Mouse (Mus musculus): ENCODE measurements around the gene Casp14. TPM values are rescaled to one million over a fixed set of nuclear protein-coding genes. Genes with fewer than 3 reads are reported as not detected.

Gene Casp14
- polyA plus RNA-seq, 1 experiment from 2014 or later = not detected

DNA sequence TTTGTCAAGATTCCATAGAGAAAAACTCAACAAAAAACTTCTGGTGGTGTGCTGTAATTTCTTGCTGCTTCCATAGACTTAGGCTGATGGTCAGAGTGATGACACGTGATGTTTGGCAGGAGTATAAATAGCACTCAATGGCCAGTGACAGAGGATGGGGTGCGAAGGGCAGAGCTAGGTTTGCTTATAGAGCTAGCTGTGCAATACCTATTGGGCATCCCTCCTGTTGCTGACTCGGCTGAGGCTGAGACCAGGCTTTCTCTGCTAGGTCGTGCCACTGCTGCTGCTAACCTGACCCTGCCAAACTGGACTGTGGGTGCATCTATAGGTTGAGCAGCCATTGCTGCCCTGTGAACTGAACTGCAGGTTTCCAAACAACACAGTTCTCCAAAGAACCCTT is 21.7 kb upstream of the Casp14 start:
- Histone ChIP-seq H3K4me2 (replicated peaks) (no peak overlapping the region), H3K4me3 (replicated peaks; ENCODE audit: low read length) (no peak overlapping the region), H3K4me1 (replicated peaks; ENCODE audit: control insufficient read depth, insufficient read depth, low read length) (no peaks in the 10 kb centered on the region), H3K27ac (no peak overlapping the region), H3K9ac (no peak overlapping the region), H3K9me3 (ENCODE audit: control insufficient read depth, low read length) (no peaks in the 10 kb centered on the region), H3K36me3 (replicated peaks; ENCODE audit: control insufficient read depth, insufficient read depth) (no peaks in the 10 kb centered on the region), H3K27me3 (ENCODE audit: control insufficient read depth, insufficient read depth, low read length) (no peaks in the 10 kb centered on the region)
- no peak for ATAC-seq (ENCODE audit: low FRiP score)
- 80% methylated on average over 4 of the region's 4 CpGs for WGBS
- DNase-seq (ENCODE audit: low spot score) = no peak

DNA sequence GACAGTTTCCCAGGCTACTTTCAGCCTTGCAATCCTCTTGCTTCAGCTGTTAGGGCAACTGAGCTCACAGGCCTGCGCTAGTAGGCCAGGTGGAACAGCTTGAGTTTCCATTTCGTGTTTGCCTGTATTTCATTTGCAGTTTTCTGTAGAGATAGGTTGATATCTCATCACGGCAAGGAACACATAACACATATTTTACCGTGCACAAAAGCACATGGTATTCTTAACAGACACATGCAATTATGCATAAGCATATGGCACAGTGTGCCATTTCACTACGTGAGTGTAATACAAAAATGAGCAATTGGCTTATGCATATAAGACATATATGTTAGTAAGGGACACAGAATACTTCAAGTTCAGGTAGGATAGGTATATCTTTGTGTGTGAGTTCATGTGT is 9.8 kb upstream of the Casp14 start:
- Histone ChIP-seq H3K4me2 (replicated peaks) (no peak overlapping the region), H3K4me3 (replicated peaks; ENCODE audit: low read length) (no peak overlapping the region), H3K4me1 (replicated peaks; ENCODE audit: control insufficient read depth, insufficient read depth, low read length) (no peaks in the 10 kb centered on the region), H3K9me3 (ENCODE audit: control insufficient read depth, low read length) (no peaks in the 10 kb centered on the region), H3K27me3 (ENCODE audit: control insufficient read depth, insufficient read depth, low read length) (no peaks in the 10 kb centered on the region), H3K9ac (no peak overlapping the region), H3K36me3 (replicated peaks; ENCODE audit: control insufficient read depth, insufficient read depth) (no peaks in the 10 kb centered on the region), H3K27ac (no peak overlapping the region)
- no peak for ATAC-seq (ENCODE audit: low FRiP score)
- 83% methylated on average over 5 of the region's 5 CpGs for WGBS
- no peak for DNase-seq (ENCODE audit: low spot score)

DNA sequence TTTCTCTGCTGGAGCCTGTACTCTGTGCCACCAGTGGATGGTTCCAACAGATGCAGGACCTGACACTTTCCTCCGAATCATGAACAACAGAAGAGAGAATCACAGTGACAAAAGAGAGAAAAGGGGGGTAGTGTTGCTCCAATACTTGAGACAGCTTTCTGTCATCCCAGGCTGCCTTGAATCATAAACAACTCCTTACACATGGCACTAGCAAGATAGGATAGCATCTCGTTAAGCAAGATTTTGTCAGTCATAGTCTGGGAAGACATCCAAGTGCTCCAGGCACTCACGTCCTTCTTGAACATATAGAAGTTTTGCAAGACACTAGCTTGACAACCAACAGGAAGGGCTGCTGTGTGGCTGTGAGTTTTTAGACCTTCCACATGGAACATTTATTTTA is 8.9 kb upstream of the Casp14 start:
- 83% methylated on average over 3 of the region's 3 CpGs for WGBS
- Histone ChIP-seq H3K4me1 (replicated peaks; ENCODE audit: control insufficient read depth, insufficient read depth, low read length) (no peaks in the 10 kb centered on the region), H3K9ac (no peak overlapping the region), H3K9me3 (ENCODE audit: control insufficient read depth, low read length) (no peaks in the 10 kb centered on the region), H3K27ac (no peak overlapping the region), H3K36me3 (replicated peaks; ENCODE audit: control insufficient read depth, insufficient read depth) (no peaks in the 10 kb centered on the region), H3K4me3 (replicated peaks; ENCODE audit: low read length) (no peak overlapping the region), H3K27me3 (ENCODE audit: control insufficient read depth, insufficient read depth, low read length) (no peaks in the 10 kb centered on the region), H3K4me2 (replicated peaks) (no peak overlapping the region)
- no peak for ATAC-seq (ENCODE audit: low FRiP score)
- DNase-seq (ENCODE audit: low spot score) = no peak

DNA sequence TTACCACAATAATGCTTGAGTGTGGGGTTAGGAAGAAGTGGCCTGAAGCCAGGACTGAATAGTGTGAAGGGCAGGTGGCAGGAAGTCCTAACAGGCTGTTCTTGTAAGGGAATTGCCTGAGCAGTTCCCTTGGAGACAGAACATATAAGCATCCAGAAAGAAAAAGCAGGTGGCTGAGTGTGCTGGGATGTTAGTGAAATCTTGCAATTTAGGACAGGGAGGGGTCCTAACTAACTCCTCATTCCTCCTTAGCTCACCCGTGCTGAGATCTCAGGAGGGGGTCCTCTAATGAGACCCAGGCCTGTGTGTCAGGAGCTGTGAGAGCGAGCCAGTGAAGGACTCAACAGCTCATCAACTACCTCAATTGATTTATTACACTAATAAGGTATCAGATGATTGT is 5.3 kb upstream of the Casp14 start:
- H3K27ac ChIP-seq = no peak overlapping the region
- H3K9ac ChIP-seq = no peak overlapping the region
- no peaks in the 10 kb centered on the region for H3K4me1 ChIP-seq (replicated peaks; ENCODE audit: control insufficient read depth, insufficient read depth, low read length)
- no peaks in the 10 kb centered on the region for H3K9me3 ChIP-seq (ENCODE audit: control insufficient read depth, low read length)
- no peak overlapping the region for H3K4me3 ChIP-seq (replicated peaks; ENCODE audit: low read length)
- no peak for ATAC-seq (ENCODE audit: low FRiP score)
- no peaks in the 10 kb centered on the region for H3K27me3 ChIP-seq (ENCODE audit: control insufficient read depth, insufficient read depth, low read length)
- DNase-seq (ENCODE audit: low spot score) = no peak
- 39% methylated on average over 2 of the region's 2 CpGs for WGBS
- no peaks in the 10 kb centered on the region for H3K36me3 ChIP-seq (replicated peaks; ENCODE audit: control insufficient read depth, insufficient read depth)
- H3K4me2 ChIP-seq (replicated peaks) = no peak overlapping the region

GRCm38 (mm10) chr10:78722654-78723053 is 4.6 kb upstream of the Casp14 start:
- H3K4me1 ChIP-seq (replicated peaks; ENCODE audit: control insufficient read depth, insufficient read depth, low read length) = no peaks in the 10 kb centered on the region
- H3K9ac ChIP-seq = no peak overlapping the region
- WGBS = 74% methylated on average over 2 of the region's 2 CpGs
- H3K36me3 ChIP-seq (replicated peaks; ENCODE audit: control insufficient read depth, insufficient read depth) = no peaks in the 10 kb centered on the region
- ATAC-seq (ENCODE audit: low FRiP score) (peak; percentile 60; the same call in 1 of the 2 replicates), DNase-seq (ENCODE audit: low spot score) (no peak)
- H3K4me3 ChIP-seq (replicated peaks; ENCODE audit: low read length) = no peak overlapping the region
- no peaks in the 10 kb centered on the region for H3K27me3 ChIP-seq (ENCODE audit: control insufficient read depth, insufficient read depth, low read length)
- H3K27ac ChIP-seq = no peak overlapping the region
- H3K4me2 ChIP-seq (replicated peaks) = no peak overlapping the region
- H3K9me3 ChIP-seq (ENCODE audit: control insufficient read depth, low read length) = no peaks in the 10 kb centered on the region

DNA sequence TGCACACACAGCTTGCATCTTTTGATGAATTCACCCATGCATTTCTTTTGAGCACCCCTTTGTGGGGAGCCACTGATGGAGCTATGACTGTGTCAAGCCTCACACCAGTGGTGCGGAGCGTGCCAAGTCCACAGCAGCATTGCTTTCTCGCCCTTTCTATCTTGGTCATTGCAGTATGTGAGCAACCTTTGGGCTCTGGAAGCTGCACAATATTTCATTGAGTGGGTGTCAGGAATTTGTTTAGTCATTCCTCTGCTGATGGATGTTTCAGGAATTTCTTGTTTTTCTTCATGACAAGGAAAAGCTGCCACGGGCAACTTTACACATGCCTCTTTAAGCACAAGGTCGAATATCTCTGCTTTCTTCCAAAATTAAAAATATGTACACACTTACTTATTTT is 3.9 kb upstream of the Casp14 start:
- no peaks in the 10 kb centered on the region for H3K36me3 ChIP-seq (replicated peaks; ENCODE audit: control insufficient read depth, insufficient read depth)
- no peaks in the 10 kb centered on the region for H3K9me3 ChIP-seq (ENCODE audit: control insufficient read depth, low read length)
- H3K4me3 ChIP-seq (replicated peaks; ENCODE audit: low read length) = no peak overlapping the region
- DNase-seq (ENCODE audit: low spot score) = no peak
- H3K4me2 ChIP-seq (replicated peaks) = no peak overlapping the region
- no peak overlapping the region for H3K27ac ChIP-seq
- no peaks in the 10 kb centered on the region for H3K27me3 ChIP-seq (ENCODE audit: control insufficient read depth, insufficient read depth, low read length)
- ATAC-seq (ENCODE audit: low FRiP score) = no peak
- no peak overlapping the region for H3K9ac ChIP-seq
- H3K4me1 ChIP-seq (replicated peaks; ENCODE audit: control insufficient read depth, insufficient read depth, low read length) = no peaks in the 10 kb centered on the region
- WGBS = 87% methylated on average over 5 of the region's 5 CpGs

- H3K36me3 ChIP-seq (replicated peaks; ENCODE audit: control insufficient read depth, insufficient read depth) = no peaks in the 10 kb centered on the region
- H3K4me3 ChIP-seq (replicated peaks; ENCODE audit: low read length) = no peak overlapping the region
- H3K9ac ChIP-seq = no peak overlapping the region
- no peaks in the 10 kb centered on the region for H3K4me1 ChIP-seq (replicated peaks; ENCODE audit: control insufficient read depth, insufficient read depth, low read length)
- H3K9me3 ChIP-seq (ENCODE audit: control insufficient read depth, low read length) = no peaks in the 10 kb centered on the region
- no peak for DNase-seq (ENCODE audit: low spot score)
- no peaks in the 10 kb centered on the region for H3K27me3 ChIP-seq (ENCODE audit: control insufficient read depth, insufficient read depth, low read length)
- no peak for ATAC-seq (ENCODE audit: low FRiP score)
- H3K27ac ChIP-seq = no peak overlapping the region
- no peak overlapping the region for H3K4me2 ChIP-seq (replicated peaks)
Observed at GRCm38 (mm10) chr10:78716231-78716630, 1.9 kb downstream of the Casp14 start.

GRCm38 (mm10) chr10:78715156-78715555 is 2.9 kb downstream of the Casp14 start:
- no peaks in the 10 kb centered on the region for H3K9me3 ChIP-seq (ENCODE audit: control insufficient read depth, low read length)
- DNase-seq (ENCODE audit: low spot score) (no peak), ATAC-seq (ENCODE audit: low FRiP score) (no peak)
- H3K9ac ChIP-seq = no peak overlapping the region
- H3K27me3 ChIP-seq (ENCODE audit: control insufficient read depth, insufficient read depth, low read length) = no peaks in the 10 kb centered on the region
- WGBS = 95% methylated on average over 7 of the region's 7 CpGs
- H3K4me3 ChIP-seq (replicated peaks; ENCODE audit: low read length) = no peak overlapping the region
- no peaks in the 10 kb centered on the region for H3K4me1 ChIP-seq (replicated peaks; ENCODE audit: control insufficient read depth, insufficient read depth, low read length)
- no peaks in the 10 kb centered on the region for H3K36me3 ChIP-seq (replicated peaks; ENCODE audit: control insufficient read depth, insufficient read depth)
- H3K4me2 ChIP-seq (replicated peaks) = no peak overlapping the region
- H3K27ac ChIP-seq = no peak overlapping the region

GRCm38 (mm10) chr10:78714129-78714528 is 4.0 kb downstream of the Casp14 start:
- Histone ChIP-seq H3K4me3 (replicated peaks; ENCODE audit: low read length) (no peak overlapping the region), H3K9me3 (ENCODE audit: control insufficient read depth, low read length) (no peaks in the 10 kb centered on the region), H3K4me2 (replicated peaks) (no peak overlapping the region), H3K36me3 (replicated peaks; ENCODE audit: control insufficient read depth, insufficient read depth) (no peaks in the 10 kb centered on the region), H3K27me3 (ENCODE audit: control insufficient read depth, insufficient read depth, low read length) (no peaks in the 10 kb centered on the region), H3K4me1 (replicated peaks; ENCODE audit: control insufficient read depth, insufficient read depth, low read length) (no peaks in the 10 kb centered on the region), H3K9ac (no peak overlapping the region), H3K27ac (no peak overlapping the region)
- DNase-seq (ENCODE audit: low spot score) = no peak
- WGBS = 80% methylated on average over 6 of the region's 6 CpGs
- ATAC-seq (ENCODE audit: low FRiP score) = no peak

GRCm38 (mm10) chr10:78710706-78711105 is 7.4 kb downstream of the Casp14 start:
- Histone ChIP-seq H3K27ac (no peak overlapping the region), H3K36me3 (replicated peaks; ENCODE audit: control insufficient read depth, insufficient read depth) (no peaks in the 10 kb centered on the region), H3K4me3 (replicated peaks; ENCODE audit: low read length) (no peak overlapping the region), H3K9ac (no peak overlapping the region), H3K4me2 (replicated peaks) (no peak overlapping the region), H3K4me1 (replicated peaks; ENCODE audit: control insufficient read depth, insufficient read depth, low read length) (no peaks in the 10 kb centered on the region), H3K9me3 (ENCODE audit: control insufficient read depth, low read length) (no peaks in the 10 kb centered on the region), H3K27me3 (ENCODE audit: control insufficient read depth, insufficient read depth, low read length) (no peaks in the 10 kb centered on the region)
- ATAC-seq (ENCODE audit: low FRiP score) = no peak
- no peak for DNase-seq (ENCODE audit: low spot score)

Data from hindbrain, embryonic 14.5 days (tissue).